Mouse (Mus musculus): ENCODE results near the gene Oas1g.
"Not testable (repeated sequence)": the region's sequence is repeated elsewhere in the genome, so short reads cannot be mapped to it uniquely, and the experiment has no call there.

The Oas1g gene

GRCm38 (mm10) chr5:120887413-120887812, at the start of gene Oas1g:
Oas1g (minus strand) TSS chr5:120887613.
- DNase-seq (ENCODE audit: low spot score): not testable (repeated sequence)

- DNase-seq (ENCODE audit: low spot score): no peak
These were observed 46.6 kb upstream of the Oas1g start for GRCm38 (mm10) chr5:120933966-120934365.

- no peak for DNase-seq (ENCODE audit: low spot score)
These were observed 39.6 kb upstream of the Oas1g start for GRCm38 (mm10) chr5:120927036-120927435.

GRCm38 (mm10) chr5:120926311-120926710, 38.9 kb upstream of the Oas1g start:
- DNase-seq (ENCODE audit: low spot score): not testable (repeated sequence)

GRCm38 (mm10) chr5:120924520-120924919, 37.1 kb upstream of the Oas1g start:
- not testable (repeated sequence) for DNase-seq (ENCODE audit: low spot score)

GRCm38 (mm10) chr5:120923969-120924368, 36.6 kb upstream of the Oas1g start:
- DNase-seq (ENCODE audit: low spot score): no peak

GRCm38 (mm10) chr5:120920296-120920695, 32.9 kb upstream of the Oas1g start:
- no peak for DNase-seq (ENCODE audit: low spot score)

GRCm38 (mm10) chr5:120919156-120919935, 31.9 kb upstream of the Oas1g start:
- DNase-seq (ENCODE audit: low spot score): not testable (repeated sequence)

- not testable (repeated sequence) for DNase-seq (ENCODE audit: low spot score)
These were observed 26.8 kb upstream of the Oas1g start, which contains the start of gene Oas1d for GRCm38 (mm10) chr5:120914204-120914603. Oas1d (plus strand) TSS chr5:120914536.

GRCm38 (mm10) chr5:120908196-120908920, 20.9 kb upstream of the Oas1g start:
- DNase-seq (ENCODE audit: low spot score): no peak

- not testable (repeated sequence) for DNase-seq (ENCODE audit: low spot score)
These were observed 19.6 kb upstream of the Oas1g start, which contains the start of gene Oas1a for GRCm38 (mm10) chr5:120906791-120907733. Oas1a (minus strand) TSS chr5:120907521.

GRCm38 (mm10) chr5:120902056-120902455, 14.6 kb upstream of the Oas1g start:
- no peak for DNase-seq (ENCODE audit: low spot score)

- no peak for DNase-seq (ENCODE audit: low spot score)
These were observed 13.3 kb upstream of the Oas1g start for GRCm38 (mm10) chr5:120900666-120901065.

GRCm38 (mm10) chr5:120898726-120899125, 11.3 kb upstream of the Oas1g start:
- no peak for DNase-seq (ENCODE audit: low spot score)

GRCm38 (mm10) chr5:120898307-120898706, 10.9 kb upstream of the Oas1g start:
- DNase-seq (ENCODE audit: low spot score): no peak

- no peak for DNase-seq (ENCODE audit: low spot score)
These were observed 8.0 kb upstream of the Oas1g start for GRCm38 (mm10) chr5:120895231-120895900.

GRCm38 (mm10) chr5:120894692-120895091, 7.3 kb upstream of the Oas1g start:
- not testable (repeated sequence) for DNase-seq (ENCODE audit: low spot score)

GRCm38 (mm10) chr5:120893866-120894265, 6.5 kb upstream of the Oas1g start:
- DNase-seq (ENCODE audit: low spot score): not testable (repeated sequence)

- DNase-seq (ENCODE audit: low spot score): no peak
These were observed 4.8 kb upstream of the Oas1g start for GRCm38 (mm10) chr5:120892243-120892660.

- DNase-seq (ENCODE audit: low spot score): not testable (repeated sequence)
These were observed 4.3 kb upstream of the Oas1g start for GRCm38 (mm10) chr5:120891566-120892242.

GRCm38 (mm10) chr5:120890991-120891390, 3.6 kb upstream of the Oas1g start:
- DNase-seq (ENCODE audit: low spot score): no peak
